12 mouse cellular contexts compared by ENCODE assay signal in genomic region chr5:66327949-66328726, GRCm38 (mm10).
A peak's percentile ranks its signal among the peaks of the same experiment; 100 is the strongest.
DNase-seq lines count a peak whose midpoint lies in the region; ATAC-seq and TF ChIP-seq lines count a peak whose summit lies in the region.
"Had no signal": no experiment of that assay in that cellular context is flagged by ENCODE, and none has a peak within 500 bp of the region (broad histone marks: within the 10 kb centered on the region; RNA-seq: fewer than 3 reads in every experiment).

No protein-coding gene starts in this region.

- 30% methylated on average over 19 of the region's 19 CpGs for WGBS in kidney, postnatal 0 days
- WGBS in forebrain, embryonic 14.5 days = 19% methylated on average over 19 of the region's 19 CpGs
- WGBS in midbrain, embryonic 11.5 days = 23% methylated on average over 19 of the region's 19 CpGs

- peak overlapping the region; percentile 32 for H3K4me2 ChIP-seq in kidney, postnatal 0 days (ENCODE audit: low read length)
- H3K4me2 ChIP-seq in forebrain, embryonic 14.5 days (ENCODE audit: low read length) = peak overlapping the region; percentile 51
- H3K4me2 ChIP-seq in midbrain, embryonic 11.5 days = peak overlapping the region; percentile 32
- H3K4me2 ChIP-seq: limb, embryonic 12.5 days had no signal

- no peak for TF ChIP-seq POLR2A in brain, embryonic 14.5 days (IDR thresholded peaks at IDR 0.05; ENCODE audit: borderline replicate concordance, extremely low read depth, insufficient read depth, insufficient read length, poor library complexity, severe bottlenecking)

- H3K27ac ChIP-seq in kidney, postnatal 0 days = no peak overlapping the region
- peak overlapping the region; percentile 75 for H3K27ac ChIP-seq in forebrain, embryonic 14.5 days (ENCODE audit: low read depth, low read length)
- peak overlapping the region; percentile 18; the same call in 1 of the 2 replicates for H3K27ac ChIP-seq in midbrain, embryonic 11.5 days (ENCODE audit: low read depth, low read length)
- H3K27ac ChIP-seq: limb, embryonic 12.5 days had no signal

- H3K4me1 ChIP-seq in kidney, postnatal 0 days (replicated peaks; ENCODE audit: insufficient read depth, low read length) = no peaks in the 10 kb centered on the region
- peaks cover 10% of the 10 kb centered on the region; the same call in 1 of the 2 replicates for H3K4me1 ChIP-seq in forebrain, embryonic 14.5 days (ENCODE audit: control insufficient read depth, insufficient read depth, low read length)
- H3K4me1 ChIP-seq in midbrain, embryonic 11.5 days (ENCODE audit: control insufficient read depth, insufficient read depth, low read length) = peaks cover 5% of the 10 kb centered on the region; the same call in 1 of the 2 replicates
- H3K4me1 ChIP-seq: limb, embryonic 12.5 days had no signal

- H3K9ac ChIP-seq in kidney, postnatal 0 days (ENCODE audit: low read depth, low read length) = no peak overlapping the region
- peak overlapping the region; percentile 47 for H3K9ac ChIP-seq in forebrain, embryonic 14.5 days (ENCODE audit: low read length)
- H3K9ac ChIP-seq in midbrain, embryonic 11.5 days (ENCODE audit: low read length) = peak overlapping the region; percentile 13
- H3K9ac ChIP-seq: limb, embryonic 12.5 days had no signal

- peak; percentile 72 for DNase-seq in kidney, postnatal 0 days (ENCODE audit: low spot score)
- DNase-seq in kidney, adult 11 months = no peak
- peak; percentile 91 for DNase-seq in brain, embryonic 14.5 days (ENCODE audit: low read depth)
- peak; percentile 86 for DNase-seq in forebrain, embryonic 14.5 days (ENCODE audit: low spot score)
- DNase-seq in midbrain, embryonic 11.5 days (ENCODE audit: low spot score, missing footprints) = peak; percentile 92
- DNase-seq in adrenal gland, postnatal 36 days = no peak
- DNase-seq in thymus, postnatal 0 days (ENCODE audit: low spot score) = no peak
- no peak for DNase-seq in urinary bladder, adult 2 months (ENCODE audit: low spot score)
- DNase-seq: adrenal gland, postnatal 10 days; cerebellum, postnatal 36 days had no signal

- TF ChIP-seq CTCF in kidney, postnatal 0 days (IDR thresholded peaks at IDR 0.05; ENCODE audit: low read depth) = no peak
- TF ChIP-seq CTCF in brain, embryonic 14.5 days (IDR thresholded peaks at IDR 0.05; ENCODE audit: borderline replicate concordance, extremely low read depth, insufficient read depth, insufficient read length) = no peak

- ATAC-seq in kidney, postnatal 0 days (replicated peaks; ENCODE audit: low FRiP score, low read depth) = no peak
- ATAC-seq in forebrain, embryonic 14.5 days = peak; percentile 92
- peak; percentile 92 for ATAC-seq in midbrain, embryonic 11.5 days (ENCODE audit: low FRiP score)

- H3K27me3 ChIP-seq in kidney, postnatal 0 days (ENCODE audit: insufficient read depth, low read length) = no peaks in the 10 kb centered on the region
- H3K27me3 ChIP-seq in forebrain, embryonic 14.5 days (replicated peaks; ENCODE audit: control insufficient read depth, insufficient read depth, low read length) = no peaks in the 10 kb centered on the region
- no peaks in the 10 kb centered on the region for H3K27me3 ChIP-seq in midbrain, embryonic 11.5 days (ENCODE audit: control insufficient read depth, insufficient read depth, low read length)
- H3K27me3 ChIP-seq: limb, embryonic 12.5 days had no signal

- no peaks in the 10 kb centered on the region for H3K36me3 ChIP-seq in kidney, postnatal 0 days (ENCODE audit: insufficient read depth, low read length)
- no peaks in the 10 kb centered on the region for H3K36me3 ChIP-seq in forebrain, embryonic 14.5 days (ENCODE audit: control insufficient read depth, insufficient read depth, low read length)
- H3K36me3 ChIP-seq in midbrain, embryonic 11.5 days (ENCODE audit: control insufficient read depth, insufficient read depth, low read length) = no peaks in the 10 kb centered on the region
- H3K36me3 ChIP-seq: G1E; limb, embryonic 12.5 days had no signal

- H3K9me3 ChIP-seq in kidney, postnatal 0 days (replicated peaks; ENCODE audit: low read length) = no peaks in the 10 kb centered on the region
- H3K9me3 ChIP-seq in forebrain, embryonic 14.5 days (replicated peaks; ENCODE audit: control insufficient read depth, low read length) = no peaks in the 10 kb centered on the region
- H3K9me3 ChIP-seq in midbrain, embryonic 11.5 days (ENCODE audit: control insufficient read depth, low read length) = no peaks in the 10 kb centered on the region
- H3K9me3 ChIP-seq: limb, embryonic 12.5 days had no signal

- H3K4me3 ChIP-seq in kidney, postnatal 0 days (replicated peaks; ENCODE audit: low read depth, low read length) = no peak overlapping the region
- peak overlapping the region; percentile 17 for H3K4me3 ChIP-seq in forebrain, embryonic 14.5 days (ENCODE audit: low read depth, low read length)
- no peak overlapping the region; the same call in 1 of the 2 replicates for H3K4me3 ChIP-seq in midbrain, embryonic 11.5 days (ENCODE audit: low read depth, low read length)
- H3K4me3 ChIP-seq: limb, embryonic 12.5 days had no signal

Comparison
In these comparisons a context has a peak if more than half of its experiments do, and no peak if none do; other contexts are left out.
1. DNase-seq: peak in kidney, postnatal 0 days (single experiment), brain, embryonic 14.5 days (single experiment), forebrain, embryonic 14.5 days (single experiment) and midbrain, embryonic 11.5 days (single experiment); none in kidney, adult 11 months (single experiment), adrenal gland, postnatal 36 days (0 of 2), thymus, postnatal 0 days (single experiment) and urinary bladder, adult 2 months (single experiment).
2. Peak in every context shown above with its lines, with median percentiles within 50 percentile points of each other: H3K4me2 ChIP-seq.